Mouse (Mus musculus): ENCODE data around the gene Retreg1. TPM values are rescaled to one million over a fixed set of nuclear protein-coding genes. Genes with fewer than 3 reads are reported as not detected.

Gene Retreg1
- polyA plus RNA-seq, 2 experiments, result 0.75 to 1.6 TPM

GRCm38 (mm10) chr15:25916252-25916651 lies 73.3 kb downstream of the Retreg1 start:
- no peak overlapping the region for H3K4me2 ChIP-seq (ENCODE audit: low read depth)
- no peak overlapping the region for H3K4me3 ChIP-seq (ENCODE audit: insufficient read depth in 1 of 2, low read depth in 2 of 2, low read length in 2 of 2)
- no peak overlapping the region for H3K27ac ChIP-seq
- no peaks in the 10 kb centered on the region for H3K27me3 ChIP-seq (ENCODE audit: control insufficient read depth, insufficient read depth, low read length)
- no peaks in the 10 kb centered on the region for H3K36me3 ChIP-seq (replicated peaks; ENCODE audit: control insufficient read depth, insufficient read depth, low read depth)
- no peak for DNase-seq (ENCODE audit: low read depth in 3 of 3, low spot score in 3 of 3)
- no peak for ATAC-seq (ENCODE audit: insufficient read depth)
- WGBS (ENCODE audit: insufficient replicate concordance), result 51% methylated on average over 2 of the region's 2 CpGs
- TF ChIP-seq CTCF (IDR thresholded peaks at IDR 0.05; ENCODE audit: low read depth) (no peak), EP300 (IDR thresholded peaks at IDR 0.05; ENCODE audit: low read depth) (no peak)
- H3K9me3 ChIP-seq (ENCODE audit: control insufficient read depth, low read length), result no peaks in the 10 kb centered on the region
- no peak overlapping the region for H3K9ac ChIP-seq (replicated peaks)
- H3K4me1 ChIP-seq (replicated peaks; ENCODE audit: control insufficient read depth in 2 of 2, insufficient read depth in 2 of 2, low read length in 1 of 2), result peaks cover 0 to 2% of the 10 kb centered on the region in 2 experiments; a peak in 2 of 4 replicates

- Histone ChIP-seq H3K9ac (replicated peaks) (no peak overlapping the region), H3K27me3 (ENCODE audit: control insufficient read depth, insufficient read depth, low read length) (no peaks in the 10 kb centered on the region), H3K4me2 (ENCODE audit: low read depth) (no peak overlapping the region), H3K36me3 (replicated peaks; ENCODE audit: control insufficient read depth, insufficient read depth, low read depth) (no peaks in the 10 kb centered on the region), H3K9me3 (ENCODE audit: control insufficient read depth, low read length) (no peaks in the 10 kb centered on the region), H3K4me3 (ENCODE audit: insufficient read depth in 1 of 2, low read depth in 2 of 2, low read length in 2 of 2) (no peak overlapping the region), H3K27ac (no peak overlapping the region), H3K4me1 (replicated peaks; ENCODE audit: control insufficient read depth in 2 of 2, insufficient read depth in 2 of 2, low read length in 1 of 2) (no peaks in the 10 kb centered on the region; a peak in 1 of 4 replicates)
- WGBS (ENCODE audit: insufficient replicate concordance), result 71% methylated on average over 7 of the region's 7 CpGs
- no peak for ATAC-seq (ENCODE audit: insufficient read depth)
- no peak for TF ChIP-seq EP300 (IDR thresholded peaks at IDR 0.05; ENCODE audit: low read depth)
- TF ChIP-seq CTCF (IDR thresholded peaks at IDR 0.05; ENCODE audit: low read depth), result no peak
- DNase-seq (ENCODE audit: low read depth in 3 of 3, low spot score in 3 of 3), result no peak
Measured at GRCm38 (mm10) chr15:25918641-25919040, 75.7 kb downstream of the Retreg1 start.

DNA sequence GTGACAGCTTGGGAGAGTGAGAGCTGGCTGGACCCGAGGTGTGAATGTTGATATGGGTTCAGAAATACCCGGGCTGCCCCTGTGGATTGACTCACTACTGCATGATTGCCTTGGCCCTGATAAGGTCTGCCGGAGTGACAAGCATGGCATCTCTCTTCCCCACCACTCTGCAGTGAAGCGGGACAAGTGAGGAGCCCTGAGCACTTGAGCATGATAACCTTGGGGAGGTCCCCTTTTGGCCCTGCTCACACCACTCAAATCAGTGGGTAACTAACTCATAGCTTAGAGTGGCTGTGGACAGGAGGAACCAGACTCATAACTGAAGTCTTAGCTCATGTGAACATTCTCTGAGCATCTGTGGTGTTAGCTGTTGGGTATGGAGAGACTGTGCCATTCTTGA lies 77.0 kb downstream of the Retreg1 start:
- H3K4me1 ChIP-seq (replicated peaks; ENCODE audit: control insufficient read depth in 2 of 2, insufficient read depth in 2 of 2, low read length in 1 of 2), result no peaks in the 10 kb centered on the region; a peak in 1 of 4 replicates
- no peak overlapping the region for H3K9ac ChIP-seq (replicated peaks)
- ATAC-seq (ENCODE audit: insufficient read depth) (no peak), DNase-seq (ENCODE audit: low read depth in 3 of 3, low spot score in 3 of 3) (no peak)
- H3K27me3 ChIP-seq (ENCODE audit: control insufficient read depth, insufficient read depth, low read length), result no peaks in the 10 kb centered on the region
- H3K4me3 ChIP-seq (ENCODE audit: insufficient read depth in 1 of 2, low read depth in 2 of 2, low read length in 2 of 2), result no peak overlapping the region
- H3K4me2 ChIP-seq (ENCODE audit: low read depth), result no peak overlapping the region
- no peak for TF ChIP-seq EP300 (IDR thresholded peaks at IDR 0.05; ENCODE audit: low read depth)
- no peak for TF ChIP-seq CTCF (IDR thresholded peaks at IDR 0.05; ENCODE audit: low read depth)
- no peaks in the 10 kb centered on the region for H3K36me3 ChIP-seq (replicated peaks; ENCODE audit: control insufficient read depth, insufficient read depth, low read depth)
- H3K9me3 ChIP-seq (ENCODE audit: control insufficient read depth, low read length), result no peaks in the 10 kb centered on the region
- 28% methylated on average over 4 of the region's 4 CpGs for WGBS (ENCODE audit: insufficient replicate concordance)
- no peak overlapping the region for H3K27ac ChIP-seq

- no peak overlapping the region for H3K27ac ChIP-seq
- H3K27me3 ChIP-seq (ENCODE audit: control insufficient read depth, insufficient read depth, low read length), result no peaks in the 10 kb centered on the region
- no peak for TF ChIP-seq EP300 (IDR thresholded peaks at IDR 0.05; ENCODE audit: low read depth)
- TF ChIP-seq CTCF (IDR thresholded peaks at IDR 0.05; ENCODE audit: low read depth), result no peak
- no peak overlapping the region for H3K4me3 ChIP-seq (ENCODE audit: insufficient read depth in 1 of 2, low read depth in 2 of 2, low read length in 2 of 2)
- ATAC-seq (ENCODE audit: insufficient read depth), result no peak
- no peak overlapping the region for H3K4me2 ChIP-seq (ENCODE audit: low read depth)
- no peak overlapping the region for H3K9ac ChIP-seq (replicated peaks)
- 72% methylated on average over 6 of the region's 6 CpGs for WGBS (ENCODE audit: insufficient replicate concordance)
- no peaks in the 10 kb centered on the region for H3K36me3 ChIP-seq (replicated peaks; ENCODE audit: control insufficient read depth, insufficient read depth, low read depth)
- DNase-seq (ENCODE audit: low read depth in 3 of 3, low spot score in 3 of 3), result no peak
- H3K9me3 ChIP-seq (ENCODE audit: control insufficient read depth, low read length), result no peaks in the 10 kb centered on the region
- H3K4me1 ChIP-seq (replicated peaks; ENCODE audit: control insufficient read depth in 2 of 2, insufficient read depth in 2 of 2, low read length in 1 of 2), result no peaks in the 10 kb centered on the region
Measured at GRCm38 (mm10) chr15:25920886-25921285, 77.9 kb downstream of the Retreg1 start.

DNA sequence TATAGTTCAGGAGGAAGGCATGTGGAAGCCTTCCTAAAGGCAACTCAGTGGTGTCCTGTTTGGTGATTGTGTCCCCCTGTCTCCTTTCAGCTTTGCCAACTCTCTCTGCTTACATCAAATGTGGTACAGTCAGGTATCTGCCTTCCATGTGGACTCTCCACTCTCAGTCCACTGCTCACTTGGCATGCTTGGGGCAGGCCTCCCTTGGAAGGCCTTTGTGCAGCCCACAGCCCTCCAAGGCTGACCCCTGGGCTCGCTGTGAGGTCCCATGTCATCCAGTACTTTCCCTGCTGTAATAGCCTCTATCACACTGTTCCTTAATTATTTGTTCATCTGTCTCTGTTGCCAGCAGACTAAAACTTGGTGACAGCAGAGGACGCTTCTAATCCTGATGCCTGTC lies 79.0 kb downstream of the Retreg1 start:
- H3K27me3 ChIP-seq (ENCODE audit: control insufficient read depth, insufficient read depth, low read length), result no peaks in the 10 kb centered on the region
- ATAC-seq (ENCODE audit: insufficient read depth), result no peak

More for the DNA sequence above, 79.0 kb downstream of the Retreg1 start:
- Histone ChIP-seq H3K36me3 (replicated peaks; ENCODE audit: control insufficient read depth, insufficient read depth, low read depth) (no peaks in the 10 kb centered on the region), H3K4me2 (ENCODE audit: low read depth) (no peak overlapping the region), H3K27ac (no peak overlapping the region), H3K4me3 (ENCODE audit: insufficient read depth in 1 of 2, low read depth in 2 of 2, low read length in 2 of 2) (no peak overlapping the region), H3K4me1 (replicated peaks; ENCODE audit: control insufficient read depth in 2 of 2, insufficient read depth in 2 of 2, low read length in 1 of 2) (no peaks in the 10 kb centered on the region), H3K9ac (replicated peaks) (no peak overlapping the region), H3K9me3 (ENCODE audit: control insufficient read depth, low read length) (no peaks in the 10 kb centered on the region)
- no peak for TF ChIP-seq CTCF (IDR thresholded peaks at IDR 0.05; ENCODE audit: low read depth)
- no peak for TF ChIP-seq EP300 (IDR thresholded peaks at IDR 0.05; ENCODE audit: low read depth)
- 61% methylated on average over 2 of the region's 2 CpGs for WGBS (ENCODE audit: insufficient replicate concordance)
- DNase-seq (ENCODE audit: low read depth in 3 of 3, low spot score in 3 of 3), result no peak

All from liver, embryonic 14.5 days (tissue).